Mouse (Mus musculus): Measurements from ENCODE around the gene Sf3a1.
"Not testable (repeated sequence)": the region's sequence is repeated elsewhere in the genome, so short reads cannot be mapped to it uniquely, and the experiment has no call there.

Gene Sf3a1

GRCm38 (mm10) chr11:4159808-4160708, at the start of gene Sf3a1, which contains the start of gene Ccdc157:
Gene Sf3a1, plus strand, starts transcription at chr11:4160350.
Gene Ccdc157, minus strand, starts transcription at chr11:4160293.
- DNase-seq (ENCODE audit: low spot score): peak; percentile 97

- no peak for DNase-seq (ENCODE audit: low spot score)
Measured at GRCm38 (mm10) chr11:4112033-4112432, 48.1 kb upstream of the Sf3a1 start.

- no peak for DNase-seq (ENCODE audit: low spot score)
Measured at GRCm38 (mm10) chr11:4112861-4113260, 47.3 kb upstream of the Sf3a1 start.

- DNase-seq (ENCODE audit: low spot score): no peak
Measured at GRCm38 (mm10) chr11:4113496-4113895, 46.7 kb upstream of the Sf3a1 start.

- no peak for DNase-seq (ENCODE audit: low spot score)
Measured at GRCm38 (mm10) chr11:4113970-4114369, 46.2 kb upstream of the Sf3a1 start.

- DNase-seq (ENCODE audit: low spot score): not testable (repeated sequence)
Measured at GRCm38 (mm10) chr11:4114541-4114940, 45.6 kb upstream of the Sf3a1 start.

GRCm38 (mm10) chr11:4115407-4115806, 44.7 kb upstream of the Sf3a1 start:
- DNase-seq (ENCODE audit: low spot score): no peak

- DNase-seq (ENCODE audit: low spot score): no peak
Measured at GRCm38 (mm10) chr11:4116458-4117141, 43.5 kb upstream of the Sf3a1 start.

GRCm38 (mm10) chr11:4117372-4118071, 42.6 kb upstream of the Sf3a1 start:
- peak; percentile 13 for DNase-seq (ENCODE audit: low spot score)

GRCm38 (mm10) chr11:4118081-4118921, 41.8 kb upstream of the Sf3a1 start:
- DNase-seq (ENCODE audit: low spot score): peak; percentile 76

GRCm38 (mm10) chr11:4119635-4120034, 40.5 kb upstream of the Sf3a1 start:
- no peak for DNase-seq (ENCODE audit: low spot score)

- no peak for DNase-seq (ENCODE audit: low spot score)
Measured at GRCm38 (mm10) chr11:4121691-4122090, 38.5 kb upstream of the Sf3a1 start.

- DNase-seq (ENCODE audit: low spot score): no peak
Measured at GRCm38 (mm10) chr11:4122226-4122625, 37.9 kb upstream of the Sf3a1 start.

- no peak for DNase-seq (ENCODE audit: low spot score)
Measured at GRCm38 (mm10) chr11:4122742-4123579, 37.2 kb upstream of the Sf3a1 start, which contains the start of gene Sec14l2. Gene Sec14l2, minus strand, starts transcription at chr11:4123415.

- peak; percentile 52 for DNase-seq (ENCODE audit: low spot score)
Measured at GRCm38 (mm10) chr11:4123922-4124321, 36.2 kb upstream of the Sf3a1 start.

GRCm38 (mm10) chr11:4127059-4127458, 33.1 kb upstream of the Sf3a1 start:
- no peak for DNase-seq (ENCODE audit: low spot score)

GRCm38 (mm10) chr11:4128461-4128860, 31.7 kb upstream of the Sf3a1 start:
- DNase-seq (ENCODE audit: low spot score): not testable (repeated sequence)

GRCm38 (mm10) chr11:4133450-4133849, 26.7 kb upstream of the Sf3a1 start:
- DNase-seq (ENCODE audit: low spot score): peak; percentile 41

GRCm38 (mm10) chr11:4134400-4134799, 25.8 kb upstream of the Sf3a1 start:
- no peak for DNase-seq (ENCODE audit: low spot score)

Measured in embryo, embryonic 10.5 days (tissue).